Comparison of ENCODE assay signal across 10 mouse cellular contexts in genomic region chr8:95302410-95302809, GRCm38 (mm10). TPM values are rescaled to one million over a fixed set of nuclear protein-coding genes. Genes with fewer than 3 reads are reported as not detected.
DNase-seq lines count a peak whose midpoint lies in the region; ATAC-seq and TF ChIP-seq lines count a peak whose summit lies in the region.
"Had no signal": no experiment of that assay in that cellular context is flagged by ENCODE, and none has a peak within 500 bp of the region (broad histone marks: within the 10 kb centered on the region; RNA-seq: fewer than 3 reads in every experiment).

No protein-coding gene starts in this region.

- no peak overlapping the region for H3K4me3 ChIP-seq in liver, embryonic 14.5 days (ENCODE audit: insufficient read depth in 1 of 2, low read depth in 2 of 2, low read length in 2 of 2)
- H3K4me3 ChIP-seq in liver, embryonic 11.5 days (ENCODE audit: low read depth, low read length), result no peak overlapping the region
- H3K4me3 ChIP-seq: heart, embryonic 15.5 days; neural tube, embryonic 12.5 days had no signal

- peak; percentile 65 for DNase-seq in adrenal gland, postnatal 14 days
- no peak for DNase-seq in adrenal gland, adult 8-10 months
- DNase-seq in liver, embryonic 14.5 days (ENCODE audit: low read depth in 3 of 3, low spot score in 3 of 3), result peak in 1 of 3 experiments; percentile 4
- no peak for DNase-seq in liver, embryonic 11.5 days (ENCODE audit: low spot score)
- DNase-seq in kidney, postnatal 36 days, result peak; percentile 26 to 79
- peak; percentile 53 for DNase-seq in thymus, postnatal 25 days
- no peak for DNase-seq in cerebellum, adult 11 months

- H3K27ac ChIP-seq in liver, embryonic 14.5 days, result no peak overlapping the region
- no peak overlapping the region for H3K27ac ChIP-seq in liver, embryonic 11.5 days (ENCODE audit: low read depth, low read length)
- H3K27ac ChIP-seq: heart, embryonic 15.5 days; neural tube, embryonic 12.5 days had no signal

- H3K9me3 ChIP-seq in liver, embryonic 14.5 days (ENCODE audit: control insufficient read depth, low read length), result no peaks in the 10 kb centered on the region
- no peaks in the 10 kb centered on the region for H3K9me3 ChIP-seq in liver, embryonic 11.5 days (ENCODE audit: control insufficient read depth, low read length)
- H3K9me3 ChIP-seq: heart, embryonic 15.5 days; neural tube, embryonic 12.5 days had no signal

- no peak overlapping the region for H3K4me2 ChIP-seq in liver, embryonic 14.5 days (ENCODE audit: low read depth)
- no peak overlapping the region for H3K4me2 ChIP-seq in liver, embryonic 11.5 days
- H3K4me2 ChIP-seq: heart, embryonic 15.5 days; neural tube, embryonic 12.5 days had no signal

- H3K4me1 ChIP-seq in liver, embryonic 14.5 days (replicated peaks; ENCODE audit: control insufficient read depth in 2 of 2, insufficient read depth in 2 of 2, low read length in 1 of 2), result no peaks in the 10 kb centered on the region
- H3K4me1 ChIP-seq in liver, embryonic 11.5 days (replicated peaks; ENCODE audit: control insufficient read depth, insufficient read depth, low read length), result no peaks in the 10 kb centered on the region
- H3K4me1 ChIP-seq: neural tube, embryonic 12.5 days had no signal

- no peak for ATAC-seq in liver, embryonic 14.5 days (ENCODE audit: insufficient read depth)
- ATAC-seq in liver, embryonic 11.5 days (replicated peaks; ENCODE audit: low FRiP score), result no peak
- peak; percentile 92 for ATAC-seq in common myeloid progenitor, adult 5-6 weeks (replicated peaks; ENCODE audit: low read depth, poor library complexity, severe bottlenecking)

- peak; percentile 64 for TF ChIP-seq CTCF in liver, embryonic 14.5 days (IDR thresholded peaks at IDR 0.05; ENCODE audit: low read depth)

- H3K9ac ChIP-seq in liver, embryonic 14.5 days (replicated peaks), result no peak overlapping the region
- no peak overlapping the region for H3K9ac ChIP-seq in liver, embryonic 11.5 days (ENCODE audit: low read depth, low read length)
- H3K9ac ChIP-seq: heart, embryonic 15.5 days; neural tube, embryonic 12.5 days had no signal

- no peak for TF ChIP-seq EP300 in liver, embryonic 14.5 days (IDR thresholded peaks at IDR 0.05; ENCODE audit: low read depth)

- no peaks in the 10 kb centered on the region for H3K36me3 ChIP-seq in liver, embryonic 14.5 days (replicated peaks; ENCODE audit: control insufficient read depth, insufficient read depth, low read depth)
- no peaks in the 10 kb centered on the region for H3K36me3 ChIP-seq in liver, embryonic 11.5 days (ENCODE audit: control insufficient read depth, insufficient read depth, low read length)
- H3K36me3 ChIP-seq: heart, embryonic 15.5 days; neural tube, embryonic 12.5 days had no signal

- WGBS in liver, embryonic 14.5 days (ENCODE audit: insufficient replicate concordance), result 16% methylated on average over 5 of the region's 5 CpGs
- 20% methylated on average over 5 of the region's 5 CpGs for WGBS in liver, embryonic 11.5 days

- H3K27me3 ChIP-seq in liver, embryonic 14.5 days (ENCODE audit: control insufficient read depth, insufficient read depth, low read length), result no peaks in the 10 kb centered on the region
- no peaks in the 10 kb centered on the region for H3K27me3 ChIP-seq in liver, embryonic 11.5 days (replicated peaks; ENCODE audit: control insufficient read depth, insufficient read depth, low read length)
- H3K27me3 ChIP-seq: heart, embryonic 15.5 days; neural tube, embryonic 12.5 days had no signal

RNA-seq across cellular contexts. Expression of gene Cngb1, which starts 4.0 kb away (rescaled TPM):
- total RNA-seq in adrenal gland, postnatal 14 days (2021), result 1.0 and 2.0 TPM in 2 replicates
- 1 to 10 TPM in 2 of 4 experiments, under 1 TPM in 2; 0.70 to 1.1 (median 0.95) TPM for total RNA-seq in adrenal gland, adult 8-10 months (2022)
- polyA plus RNA-seq in liver, embryonic 14.5 days (2012; rRNA removed), result 0.06 and 0.11 TPM in 2 replicates
- not detected in 2 replicates for polyA plus RNA-seq in liver, embryonic 14.5 days (2014; fragmentation: Nextera tagmentation; extraction: Ambion mirVana)
- polyA plus RNA-seq in liver, embryonic 11.5 days (2014; fragmentation: Nextera tagmentation; extraction: Ambion mirVana), result 0.36 TPM in 1 of 2 replicates, not detected in the other
- total RNA-seq in common myeloid progenitor, adult 5-6 weeks (2017), result 2.6 and 5.2 TPM in 2 replicates

RNA-seq across cellular contexts. Expression of gene Tepp, which starts 8.0 kb away (rescaled TPM):
- not detected in 2 replicates for total RNA-seq in adrenal gland, postnatal 14 days (2021)
- 1 to 10 TPM; 1.5 to 1.7 (median 1.6) TPM for total RNA-seq in adrenal gland, adult 8-10 months (2022)
- not detected in 2 replicates for polyA plus RNA-seq in liver, embryonic 14.5 days (2012; rRNA removed)
- not detected in 2 replicates for polyA plus RNA-seq in liver, embryonic 14.5 days (2014; fragmentation: Nextera tagmentation; extraction: Ambion mirVana)
- polyA plus RNA-seq in liver, embryonic 11.5 days (2014; fragmentation: Nextera tagmentation; extraction: Ambion mirVana), result not detected in 2 replicates
- not detected in 2 replicates for total RNA-seq in common myeloid progenitor, adult 5-6 weeks (2017)
- polyA plus RNA-seq: neural tube, embryonic 12.5 days had no signal

RNA-seq across cellular contexts. Expression of gene Zfp319, which starts 29.3 kb away (rescaled TPM):
- 10.6 and 11.6 TPM in 2 replicates for total RNA-seq in adrenal gland, postnatal 14 days (2021)
- 10 to 100 TPM; 10.6 to 15.1 (median 12.7) TPM for total RNA-seq in adrenal gland, adult 8-10 months (2022)
- 0.83 and 0.96 TPM in 2 replicates for polyA plus RNA-seq in liver, embryonic 14.5 days (2012; rRNA removed)
- 0.75 and 0.81 TPM in 2 replicates for polyA plus RNA-seq in liver, embryonic 14.5 days (2014; fragmentation: Nextera tagmentation; extraction: Ambion mirVana)
- 3.3 and 3.4 TPM in 2 replicates for polyA plus RNA-seq in liver, embryonic 11.5 days (2014; fragmentation: Nextera tagmentation; extraction: Ambion mirVana)
- 2.8 and 5.2 TPM in 2 replicates for total RNA-seq in common myeloid progenitor, adult 5-6 weeks (2017)

RNA-seq across cellular contexts. Expression of gene Usb1, which starts 29.7 kb away (rescaled TPM):
- total RNA-seq in adrenal gland, postnatal 14 days (2021), result 17.4 and 25.0 TPM in 2 replicates
- total RNA-seq in adrenal gland, adult 8-10 months (2022), result 10 to 100 TPM; 16.7 to 24.1 (median 20.2) TPM
- polyA plus RNA-seq in liver, embryonic 14.5 days (2012; rRNA removed), result 8.7 and 10.8 TPM in 2 replicates
- polyA plus RNA-seq in liver, embryonic 14.5 days (2014; fragmentation: Nextera tagmentation; extraction: Ambion mirVana), result 9.3 and 10.7 TPM in 2 replicates
- 23.5 and 25.3 TPM in 2 replicates for polyA plus RNA-seq in liver, embryonic 11.5 days (2014; fragmentation: Nextera tagmentation; extraction: Ambion mirVana)
- total RNA-seq in common myeloid progenitor, adult 5-6 weeks (2017), result 14.5 and 17.9 TPM in 2 replicates

RNA-seq across cellular contexts. Expression of gene Mmp15, which starts 49.7 kb away (rescaled TPM):
- 21.3 and 21.8 TPM in 2 replicates for total RNA-seq in adrenal gland, postnatal 14 days (2021)
- 1 to 10 TPM; 3.8 to 7.0 (median 4.5) TPM for total RNA-seq in adrenal gland, adult 8-10 months (2022)
- 0.64 and 0.83 TPM in 2 replicates for polyA plus RNA-seq in liver, embryonic 14.5 days (2012; rRNA removed)
- polyA plus RNA-seq in liver, embryonic 14.5 days (2014; fragmentation: Nextera tagmentation; extraction: Ambion mirVana), result 0.43 and 1.1 TPM in 2 replicates
- polyA plus RNA-seq in liver, embryonic 11.5 days (2014; fragmentation: Nextera tagmentation; extraction: Ambion mirVana), result 4.4 and 5.4 TPM in 2 replicates
- 0.05 and 0.55 TPM in 2 replicates for total RNA-seq in common myeloid progenitor, adult 5-6 weeks (2017)

Comparison
In these comparisons a context has a peak if more than half of its experiments do, and no peak if none do; other contexts are left out.
1. DNase-seq: peak in adrenal gland, postnatal 14 days (single experiment), kidney, postnatal 36 days (2 of 2) and thymus, postnatal 25 days (single experiment); none in adrenal gland, adult 8-10 months (single experiment), liver, embryonic 11.5 days (single experiment) and cerebellum, adult 11 months (single experiment).